Mouse (Mus musculus) liver, adult 2 months (tissue): ENCODE measurements around the gene Prkaa1.
"Not testable (repeated sequence)": the region's sequence is repeated elsewhere in the genome, so short reads cannot be mapped to it uniquely, and the experiment has no call there.

Experiments used
- CTCF ChIP-seq: fragments of 200-500 bp; IDR thresholded peaks from 2 replicates; pipeline ENCODE4 v1.5.1; 2011; ENCODE audit warnings: low read depth, low read length, control low read depth
- POLR2A ChIP-seq: fragments of 200-500 bp; IDR thresholded peaks from 2 replicates; pipeline ENCODE4 v1.6.1; 2011; ENCODE audit warnings: low read length, control low read depth; ENCODE audit not compliant: insufficient read depth; ENCODE audit errors: extremely low read depth

DNA sequence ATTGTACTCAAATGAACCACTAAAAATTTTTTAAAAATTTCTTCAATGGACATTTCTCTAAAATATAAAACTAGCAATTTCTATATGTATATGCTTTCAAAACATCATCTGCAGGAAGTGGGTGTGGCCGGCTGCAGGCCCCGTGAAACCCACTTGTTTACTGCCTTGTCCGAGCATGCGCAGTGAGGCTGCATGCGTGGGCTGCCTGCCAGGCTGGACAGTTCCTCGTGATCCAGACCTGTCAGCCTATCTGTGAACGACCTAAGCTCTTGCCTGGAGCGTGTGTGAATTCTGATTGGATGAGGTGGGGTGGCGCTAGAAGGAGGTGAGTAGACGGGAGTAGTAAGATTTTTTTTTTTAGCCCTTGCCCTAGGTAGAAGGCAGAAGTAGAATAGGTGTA is 87.1 kb downstream of the Prkaa1 start:
- not testable (repeated sequence) for TF ChIP-seq CTCF, POLR2A
